Comparison of ENCODE assay signal across 8 mouse cellular contexts in the genomic region with DNA sequence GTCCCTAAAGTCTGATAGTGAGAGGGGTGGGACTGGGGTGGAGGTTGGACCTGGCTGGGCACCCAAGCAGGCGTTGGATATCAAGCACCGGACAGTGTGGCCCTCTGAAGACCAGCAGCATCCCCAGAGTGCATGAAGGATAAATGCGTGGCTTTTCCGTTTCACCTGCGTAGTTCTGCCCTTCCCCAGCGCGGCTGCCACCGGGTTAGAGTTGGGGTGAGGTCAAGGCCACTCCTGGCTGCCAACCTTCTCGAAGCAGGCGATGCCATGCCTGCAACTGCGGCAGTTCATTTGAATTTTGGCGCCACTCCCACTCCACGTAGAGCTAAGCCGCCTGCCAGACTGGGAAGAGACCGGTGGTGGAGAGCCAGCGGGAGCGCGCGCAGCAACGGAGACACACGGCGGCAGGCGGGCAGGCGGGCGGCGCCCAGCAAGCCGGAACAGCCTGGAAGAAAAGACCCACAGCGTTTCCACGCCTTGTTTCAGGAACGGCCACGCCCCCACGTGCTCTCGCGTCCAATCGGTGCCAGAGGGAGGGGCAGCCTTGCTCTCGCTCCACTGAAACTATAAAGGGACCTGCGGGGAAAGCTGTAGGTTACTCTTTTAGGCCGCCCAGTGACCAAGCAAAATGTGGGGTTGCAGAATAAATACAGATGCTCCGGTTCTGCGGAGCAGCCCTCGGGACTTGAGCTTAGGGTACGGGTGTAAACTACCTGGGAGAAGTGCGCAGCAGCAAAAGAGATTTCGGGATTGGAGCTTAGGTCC. TPM values are rescaled to one million over a fixed set of nuclear protein-coding genes. Genes with fewer than 3 reads are reported as not detected.
A peak's percentile ranks its signal among the peaks of the same experiment; 100 is the strongest.
DNase-seq lines count a peak whose midpoint lies in the region; ATAC-seq and TF ChIP-seq lines count a peak whose summit lies in the region.
"Not testable (repeated sequence)": the region's sequence is repeated elsewhere in the genome, so short reads cannot be mapped to it uniquely, and the experiment has no call there.

No protein-coding gene starts in this region.

- H3K36me3 ChIP-seq in liver, embryonic 13.5 days; myocyte (ENCODE audit: control insufficient read depth, insufficient read depth); stomach, embryonic 15.5 days: not testable (repeated sequence)

- intact Hi-C loops in heart, postnatal 36 days (cut with DNase I), result not testable (repeated sequence)

- not testable (repeated sequence) for H3K9me3 ChIP-seq in liver, embryonic 13.5 days (replicated peaks); stomach, embryonic 15.5 days

- not testable (repeated sequence) for TF ChIP-seq POLR2A in myocyte (IDR thresholded peaks at IDR 0.05; ENCODE audit: insufficient read length, low read depth)

- H3K9ac ChIP-seq in liver, embryonic 13.5 days; stomach, embryonic 15.5 days: not testable (repeated sequence)

- not testable (repeated sequence) for H3ac ChIP-seq in myocyte (ENCODE audit: control insufficient read depth, insufficient read length)

- H3K4me1 ChIP-seq in liver, embryonic 13.5 days (replicated peaks); stomach, embryonic 15.5 days: not testable (repeated sequence)

- H3K79me2 ChIP-seq in myocyte (ENCODE audit: control insufficient read depth, insufficient read depth), result not testable (repeated sequence)

- peak; percentile 84 for DNase-seq in cerebellum, adult 9-11 months
- peak; percentile 80 to 82 for DNase-seq in frontal cortex, adult 2 months (ENCODE audit: extremely low spot score in 1 of 2, low spot score in 1 of 2)
- DNase-seq in heart, postnatal 36 days, result peak; percentile 69 to 78
- DNase-seq in layer of hippocampus, adult 11-12 months (ENCODE audit: low spot score), result peak; percentile 62
- peak; percentile 1 for DNase-seq in liver, embryonic 13.5 days

- H3K4me3 ChIP-seq in liver, embryonic 13.5 days (replicated peaks); stomach, embryonic 15.5 days (replicated peaks): not testable (repeated sequence)
- peak overlapping the region; percentile 6 for H3K4me3 ChIP-seq in myocyte

- 55% methylated on average over 38 of the region's 44 CpGs for WGBS in liver, embryonic 13.5 days (ENCODE audit: insufficient replicate concordance)
- 64% methylated on average over 40 of the region's 44 CpGs for WGBS in stomach, embryonic 15.5 days

- not testable (repeated sequence) for H3K27ac ChIP-seq in liver, embryonic 13.5 days; stomach, embryonic 15.5 days

- H3K27me3 ChIP-seq in liver, embryonic 13.5 days; myocyte (ENCODE audit: control insufficient read depth, insufficient read depth, insufficient read length); stomach, embryonic 15.5 days (replicated peaks): not testable (repeated sequence)

- not testable (repeated sequence) for H3K4me2 ChIP-seq in liver, embryonic 13.5 days
- H3K4me2 ChIP-seq in myocyte (ENCODE audit: low read depth), result peak overlapping the region; percentile 48
- H3K4me2 ChIP-seq in stomach, embryonic 15.5 days, result peak overlapping the region; percentile 21; the same call in 1 of the 2 replicates

- peak; percentile 98 for ATAC-seq in CD4-positive, CD25-positive, alpha-beta regulatory T cell, adult 4 months
- peak; percentile 97 for ATAC-seq in liver, embryonic 13.5 days (ENCODE audit: low read depth)
- ATAC-seq in stomach, embryonic 15.5 days (ENCODE audit: insufficient read depth, low FRiP score, low read depth), result peak; percentile 97

RNA-seq across cellular contexts. Expression of a gene that starts 26.1 kb away (rescaled TPM):
- polyA plus RNA-seq in CD4-positive, CD25-positive, alpha-beta regulatory T cell, adult 4 months (2017; shearing (Covaris generic)), result not detected
- polyA plus RNA-seq in frontal cortex, adult 2 months (2012; rRNA removed), result not detected in 2 replicates
- total RNA-seq in heart, postnatal 36 days (2021), result under 1 TPM in 1 of 2 experiments, not detected in 1; 0.22 TPM
- not detected in 2 replicates for polyA plus RNA-seq in liver, embryonic 13.5 days (2015; fragmentation: Nextera tagmentation; extraction: Ambion mirVana)
- not detected for polyA plus RNA-seq in myocyte (2012; fragmentation: generic; extraction: Trizol)
- polyA plus RNA-seq in stomach, embryonic 15.5 days (2015; fragmentation: Nextera tagmentation; extraction: Ambion mirVana), result not detected in 2 replicates

Comparison
In these comparisons a context has a peak if more than half of its experiments do, and no peak if none do; other contexts are left out.
1. DNase-seq: peak in every context shown above with its lines; median percentile 84 in cerebellum, adult 9-11 months; 81 in frontal cortex, adult 2 months; 74 in heart, postnatal 36 days; 62 in layer of hippocampus, adult 11-12 months; 1 in liver, embryonic 13.5 days.